Comparison of ENCODE assay signal across 10 mouse cellular contexts in genomic region chr5:24455613-24456012, GRCm38 (mm10). TPM values are rescaled to one million over a fixed set of nuclear protein-coding genes. Genes with fewer than 3 reads are reported as not detected.
DNase-seq lines count a peak whose midpoint lies in the region; ATAC-seq and TF ChIP-seq lines count a peak whose summit lies in the region.
"Had no signal": no experiment of that assay in that cellular context is flagged by ENCODE, and none has a peak within 500 bp of the region (broad histone marks: within the 10 kb centered on the region; RNA-seq: fewer than 3 reads in every experiment).

No protein-coding gene starts in this region.

- no peak overlapping the region for H3K4me3 ChIP-seq in liver, embryonic 12.5 days
- no peak overlapping the region for H3K4me3 ChIP-seq in liver, postnatal 0 days (ENCODE audit: low read depth, low read length)
- H3K4me3 ChIP-seq in forebrain, embryonic 13.5 days: peak overlapping the region; percentile 4; the same call in 1 of the 2 replicates
- H3K4me3 ChIP-seq in hindbrain, postnatal 0 days (ENCODE audit: low read length): no peak overlapping the region
- no peak overlapping the region for H3K4me3 ChIP-seq in neural tube, embryonic 12.5 days

- no peak overlapping the region for H3K4me2 ChIP-seq in liver, embryonic 12.5 days
- H3K4me2 ChIP-seq in liver, postnatal 0 days (ENCODE audit: low read depth, low read length): no peak overlapping the region
- peak overlapping the region; percentile 100 for H3K4me2 ChIP-seq in forebrain, embryonic 13.5 days
- peak overlapping the region; percentile 98 for H3K4me2 ChIP-seq in hindbrain, postnatal 0 days (ENCODE audit: low read depth, low read length)
- H3K4me2 ChIP-seq in neural tube, embryonic 12.5 days (replicated peaks): peak overlapping the region; percentile 99

- no peak for TF ChIP-seq EP300 in liver, postnatal 0 days (IDR thresholded peaks at IDR 0.05; ENCODE audit: low read depth)

- peaks cover 58% of the 10 kb centered on the region for H3K4me1 ChIP-seq in liver, embryonic 12.5 days
- H3K4me1 ChIP-seq in liver, postnatal 0 days (ENCODE audit: insufficient read depth): peaks cover 31% of the 10 kb centered on the region
- peaks cover 46% of the 10 kb centered on the region for H3K4me1 ChIP-seq in forebrain, embryonic 13.5 days
- peaks cover 38% of the 10 kb centered on the region for H3K4me1 ChIP-seq in hindbrain, postnatal 0 days (ENCODE audit: insufficient read depth, low read length)
- peaks cover 44% of the 10 kb centered on the region for H3K4me1 ChIP-seq in neural tube, embryonic 12.5 days

- TF ChIP-seq CTCF in liver, postnatal 0 days (IDR thresholded peaks at IDR 0.05; ENCODE audit: low read depth): no peak
- no peak for TF ChIP-seq CTCF in hindbrain, postnatal 0 days (IDR thresholded peaks at IDR 0.05; ENCODE audit: low read depth)

- H3K36me3 ChIP-seq in liver, embryonic 12.5 days: peaks cover 42% of the 10 kb centered on the region
- 0 out of 2 replicates have a peak, but pooled peaks cover 5% of the 10 kb centered on the region for H3K36me3 ChIP-seq in liver, postnatal 0 days (replicated peaks; ENCODE audit: insufficient read depth, low read length)
- H3K36me3 ChIP-seq in forebrain, embryonic 13.5 days (ENCODE audit: poor library complexity, severe bottlenecking): peaks cover 33% of the 10 kb centered on the region
- no peaks in the 10 kb centered on the region for H3K36me3 ChIP-seq in hindbrain, postnatal 0 days (ENCODE audit: insufficient read depth, low read length)
- peaks cover 26% of the 10 kb centered on the region; the same call in 1 of the 2 replicates for H3K36me3 ChIP-seq in neural tube, embryonic 12.5 days

- no peaks in the 10 kb centered on the region for H3K27me3 ChIP-seq in liver, embryonic 12.5 days (replicated peaks)
- H3K27me3 ChIP-seq in liver, postnatal 0 days (ENCODE audit: insufficient read depth, low read length): no peaks in the 10 kb centered on the region
- H3K27me3 ChIP-seq in forebrain, embryonic 13.5 days: no peaks in the 10 kb centered on the region
- H3K27me3 ChIP-seq in hindbrain, postnatal 0 days (ENCODE audit: insufficient read depth, low read length): no peaks in the 10 kb centered on the region
- no peaks in the 10 kb centered on the region for H3K27me3 ChIP-seq in neural tube, embryonic 12.5 days (replicated peaks)

- DNase-seq in liver, postnatal 0 days: no peak
- no peak for DNase-seq in hindbrain, postnatal 0 days (ENCODE audit: low spot score)
- no peak for DNase-seq in layer of hippocampus, adult 9-11 months
- DNase-seq in ovary, postnatal 36 days (ENCODE audit: low spot score): no peak
- no peak for DNase-seq in adrenal gland, postnatal 14 days
- DNase-seq: right cerebral cortex, postnatal 14 days had no signal

- WGBS in liver, embryonic 12.5 days (ENCODE audit: insufficient replicate concordance): 79% methylated on average over 7 of the region's 7 CpGs
- 68% methylated on average over 7 of the region's 7 CpGs for WGBS in liver, postnatal 0 days (ENCODE audit: insufficient replicate concordance)
- WGBS in forebrain, embryonic 13.5 days: 52% methylated on average over 7 of the region's 7 CpGs
- WGBS in hindbrain, postnatal 0 days: 53% methylated on average over 7 of the region's 7 CpGs
- WGBS in neural tube, embryonic 12.5 days: 64% methylated on average over 7 of the region's 7 CpGs

- H3K9ac ChIP-seq in liver, embryonic 12.5 days: no peak overlapping the region
- no peak overlapping the region for H3K9ac ChIP-seq in liver, postnatal 0 days (replicated peaks)
- peak overlapping the region; percentile 52 for H3K9ac ChIP-seq in forebrain, embryonic 13.5 days
- no peak overlapping the region for H3K9ac ChIP-seq in hindbrain, postnatal 0 days (replicated peaks; ENCODE audit: low read length)
- H3K9ac ChIP-seq in neural tube, embryonic 12.5 days: peak overlapping the region; percentile 26; the same call in 1 of the 2 replicates

- no peak for ATAC-seq in liver, embryonic 12.5 days
- ATAC-seq in liver, postnatal 0 days: no peak
- ATAC-seq in forebrain, embryonic 13.5 days: no peak
- ATAC-seq in hindbrain, postnatal 0 days: no peak
- no peak for ATAC-seq in neural tube, embryonic 12.5 days (ENCODE audit: low FRiP score, low read depth)

- H3K27ac ChIP-seq in liver, embryonic 12.5 days: peak overlapping the region; percentile 15; the same call in 1 of the 2 replicates
- no peak overlapping the region for H3K27ac ChIP-seq in liver, postnatal 0 days (ENCODE audit: low read depth)
- H3K27ac ChIP-seq in forebrain, embryonic 13.5 days: no peak overlapping the region; the same call in 1 of the 2 replicates
- H3K27ac ChIP-seq in hindbrain, postnatal 0 days: 0 out of 2 replicates have a peak overlapping the region, but pooled peaks have one; percentile 32
- no peak overlapping the region for H3K27ac ChIP-seq in neural tube, embryonic 12.5 days
- H3K27ac ChIP-seq: macrophage had no signal

- H3K9me3 ChIP-seq in liver, embryonic 12.5 days (replicated peaks): no peaks in the 10 kb centered on the region
- no peaks in the 10 kb centered on the region for H3K9me3 ChIP-seq in liver, postnatal 0 days (ENCODE audit: low read length)
- H3K9me3 ChIP-seq in forebrain, embryonic 13.5 days (replicated peaks): no peaks in the 10 kb centered on the region
- H3K9me3 ChIP-seq in hindbrain, postnatal 0 days (ENCODE audit: low read length): no peaks in the 10 kb centered on the region
- no peaks in the 10 kb centered on the region for H3K9me3 ChIP-seq in neural tube, embryonic 12.5 days

RNA-seq across cellular contexts. Expression of gene Agap3, which starts 3.6 kb away (rescaled TPM):
- polyA plus RNA-seq in liver, embryonic 12.5 days (2016; fragmentation: Nextera tagmentation; extraction: Ambion mirVana): 25.5 and 26.5 TPM in 2 replicates
- 8.3 and 9.1 TPM in 2 replicates for polyA plus RNA-seq in liver, postnatal 0 days (2015; fragmentation: Nextera tagmentation; extraction: Ambion mirVana)
- polyA plus RNA-seq in forebrain, embryonic 13.5 days (2015; fragmentation: Nextera tagmentation; extraction: Ambion mirVana): 38.0 and 39.2 TPM in 2 replicates
- 277 and 287 TPM in 2 replicates for total RNA-seq in hindbrain, postnatal 0 days (2014; rRNA removed)
- 112 and 121 TPM in 2 replicates for polyA plus RNA-seq in hindbrain, postnatal 0 days (2015; fragmentation: Nextera tagmentation; extraction: Ambion mirVana)
- polyA plus RNA-seq in neural tube, embryonic 12.5 days (2016; fragmentation: Nextera tagmentation; extraction: Ambion mirVana): 109 and 113 TPM in 2 replicates
- total RNA-seq in adrenal gland, postnatal 14 days (2021): 64.0 and 72.0 TPM in 2 replicates

RNA-seq across cellular contexts. Expression of gene Tmub1, which starts 8.0 kb away (rescaled TPM):
- polyA plus RNA-seq in liver, embryonic 12.5 days (2016; fragmentation: Nextera tagmentation; extraction: Ambion mirVana): 6.7 and 7.2 TPM in 2 replicates
- polyA plus RNA-seq in liver, postnatal 0 days (2015; fragmentation: Nextera tagmentation; extraction: Ambion mirVana): 5.2 and 5.5 TPM in 2 replicates
- 32.5 and 35.4 TPM in 2 replicates for polyA plus RNA-seq in forebrain, embryonic 13.5 days (2015; fragmentation: Nextera tagmentation; extraction: Ambion mirVana)
- total RNA-seq in hindbrain, postnatal 0 days (2014; rRNA removed): 74.6 and 78.4 TPM in 2 replicates
- polyA plus RNA-seq in hindbrain, postnatal 0 days (2015; fragmentation: Nextera tagmentation; extraction: Ambion mirVana): 50.0 and 51.2 TPM in 2 replicates
- 35.3 and 40.0 TPM in 2 replicates for polyA plus RNA-seq in neural tube, embryonic 12.5 days (2016; fragmentation: Nextera tagmentation; extraction: Ambion mirVana)
- total RNA-seq in adrenal gland, postnatal 14 days (2021): 8.6 and 10.6 TPM in 2 replicates

RNA-seq across cellular contexts. Expression of gene Fastk, which starts 10.5 kb away (rescaled TPM):
- 72.4 and 78.0 TPM in 2 replicates for polyA plus RNA-seq in liver, embryonic 12.5 days (2016; fragmentation: Nextera tagmentation; extraction: Ambion mirVana)
- 40.6 and 46.9 TPM in 2 replicates for polyA plus RNA-seq in liver, postnatal 0 days (2015; fragmentation: Nextera tagmentation; extraction: Ambion mirVana)
- 85.3 and 86.9 TPM in 2 replicates for polyA plus RNA-seq in forebrain, embryonic 13.5 days (2015; fragmentation: Nextera tagmentation; extraction: Ambion mirVana)
- total RNA-seq in hindbrain, postnatal 0 days (2014; rRNA removed): 200 and 203 TPM in 2 replicates
- 99.2 and 101 TPM in 2 replicates for polyA plus RNA-seq in hindbrain, postnatal 0 days (2015; fragmentation: Nextera tagmentation; extraction: Ambion mirVana)
- polyA plus RNA-seq in neural tube, embryonic 12.5 days (2016; fragmentation: Nextera tagmentation; extraction: Ambion mirVana): 114 TPM in 2 replicates
- total RNA-seq in adrenal gland, postnatal 14 days (2021): 113 and 122 TPM in 2 replicates

RNA-seq across cellular contexts. Expression of gene Slc4a2, which starts 32.0 kb away (rescaled TPM):
- 16.2 and 16.6 TPM in 2 replicates for polyA plus RNA-seq in liver, embryonic 12.5 days (2016; fragmentation: Nextera tagmentation; extraction: Ambion mirVana)
- 7.5 and 8.3 TPM in 2 replicates for polyA plus RNA-seq in liver, postnatal 0 days (2015; fragmentation: Nextera tagmentation; extraction: Ambion mirVana)
- 19.5 and 23.3 TPM in 2 replicates for polyA plus RNA-seq in forebrain, embryonic 13.5 days (2015; fragmentation: Nextera tagmentation; extraction: Ambion mirVana)
- total RNA-seq in hindbrain, postnatal 0 days (2014; rRNA removed): 41.5 and 44.4 TPM in 2 replicates
- polyA plus RNA-seq in hindbrain, postnatal 0 days (2015; fragmentation: Nextera tagmentation; extraction: Ambion mirVana): 17.1 and 17.8 TPM in 2 replicates
- 23.0 and 24.3 TPM in 2 replicates for polyA plus RNA-seq in neural tube, embryonic 12.5 days (2016; fragmentation: Nextera tagmentation; extraction: Ambion mirVana)
- 57.6 and 60.5 TPM in 2 replicates for total RNA-seq in adrenal gland, postnatal 14 days (2021)

RNA-seq across cellular contexts. Expression of gene Cdk5, which starts 32.3 kb away (rescaled TPM):
- 13.0 and 14.1 TPM in 2 replicates for polyA plus RNA-seq in liver, embryonic 12.5 days (2016; fragmentation: Nextera tagmentation; extraction: Ambion mirVana)
- 11.5 and 13.1 TPM in 2 replicates for polyA plus RNA-seq in liver, postnatal 0 days (2015; fragmentation: Nextera tagmentation; extraction: Ambion mirVana)
- 80.7 and 84.0 TPM in 2 replicates for polyA plus RNA-seq in forebrain, embryonic 13.5 days (2015; fragmentation: Nextera tagmentation; extraction: Ambion mirVana)
- 81.0 and 87.7 TPM in 2 replicates for total RNA-seq in hindbrain, postnatal 0 days (2014; rRNA removed)
- polyA plus RNA-seq in hindbrain, postnatal 0 days (2015; fragmentation: Nextera tagmentation; extraction: Ambion mirVana): 151 and 158 TPM in 2 replicates
- polyA plus RNA-seq in neural tube, embryonic 12.5 days (2016; fragmentation: Nextera tagmentation; extraction: Ambion mirVana): 75.4 and 79.2 TPM in 2 replicates
- total RNA-seq in adrenal gland, postnatal 14 days (2021): 38.5 and 38.7 TPM in 2 replicates

Comparison
In these comparisons a context has a peak if more than half of its experiments do, and no peak if none do; other contexts are left out.
1. H3K27ac ChIP-seq: peak in liver, embryonic 12.5 days (single experiment) and hindbrain, postnatal 0 days (single experiment); none in liver, postnatal 0 days (single experiment), forebrain, embryonic 13.5 days (single experiment) and neural tube, embryonic 12.5 days (single experiment).
2. H3K4me2 ChIP-seq: peak in forebrain, embryonic 13.5 days (single experiment), hindbrain, postnatal 0 days (single experiment) and neural tube, embryonic 12.5 days (single experiment); none in liver, embryonic 12.5 days (single experiment) and liver, postnatal 0 days (single experiment).
3. H3K9ac ChIP-seq: peak in forebrain, embryonic 13.5 days (single experiment) and neural tube, embryonic 12.5 days (single experiment); none in liver, embryonic 12.5 days (single experiment), liver, postnatal 0 days (single experiment) and hindbrain, postnatal 0 days (single experiment).